Mouse (Mus musculus) G1E (cell line): ENCODE data around the gene Vmn1r42. TPM values are rescaled to one million over a fixed set of nuclear protein-coding genes. Genes with fewer than 3 reads are reported as not detected.
"Not testable (repeated sequence)": the region's sequence is repeated elsewhere in the genome, so short reads cannot be mapped to it uniquely, and the experiment has no call there.

ENCODE experiments used
- ATAC-seq: 2 replicates; pipeline ENCODE4 v1.8.0; 2016; ENCODE audit warnings: mild to moderate bottlenecking; ENCODE audit not compliant: insufficient number of reproducible peaks, poor library complexity, low FRiP score, severe bottlenecking; ENCODE audit errors: extremely low read depth
- DNase-seq: peaks from one replicate; pipeline ENCODE4 v3.0.0; 2012; ENCODE audit warnings: low spot score
- H3K27me3 ChIP-seq: 2 replicates; pipeline ENCODE4 v1.6.1; 2012; ENCODE audit warnings: mild to moderate bottlenecking, low read length, inconsistent platforms; ENCODE audit not compliant: insufficient read depth
- H3K36me3 ChIP-seq: replicated peaks from 2 replicates; pipeline ENCODE3; 2012; ENCODE audit warnings: mild to moderate bottlenecking, inconsistent platforms
- H3K4me1 ChIP-seq: 2 replicates; pipeline ENCODE4 v1.6.1; 2012; ENCODE audit warnings: low read depth, low read length, inconsistent platforms, mixed read lengths; ENCODE audit not compliant: insufficient read depth
- H3K4me3 ChIP-seq: 2 replicates; pipeline ENCODE4 v1.5.1; 2012; ENCODE audit warnings: low read depth, mild to moderate bottlenecking, inconsistent platforms, low read length, moderate library complexity, mixed read lengths
- H3K9me3 ChIP-seq: replicated peaks from 2 replicates; pipeline ENCODE4 v1.6.1; 2012; ENCODE audit warnings: inconsistent platforms
- CTCF ChIP-seq: IDR thresholded peaks from 2 replicates; pipeline ENCODE4 v1.5.1; 2012; ENCODE audit warnings: low read depth, low read length, inconsistent platforms, mixed read lengths
- GATA1 ChIP-seq: IDR thresholded peaks from 2 replicates; pipeline ENCODE4 v1.6.1; 2012; ENCODE audit warnings: borderline replicate concordance, low read length, inconsistent platforms, mixed read lengths
- GATA2 ChIP-seq: IDR thresholded peaks from 2 replicates; pipeline ENCODE4 v1.6.1; 2012; ENCODE audit warnings: low read depth, low read length, inconsistent platforms, borderline replicate concordance
- POLR2AphosphoS5 ChIP-seq: IDR thresholded peaks from 2 replicates; pipeline ENCODE4 v1.6.1; 2012; ENCODE audit warnings: low read depth, low read length, inconsistent platforms; ENCODE audit not compliant: insufficient replicate concordance
- TAL1 ChIP-seq: conservative IDR thresholded peaks from 2 replicates; pipeline ENCODE4 v1.6.1; 2012; ENCODE audit warnings: low read depth, low read length, inconsistent platforms, mixed read lengths
- polyA plus RNA-seq: library from polyadenylated mRNA; stranded (reverse); fragments of >175 nt; gene quantifications from 2 replicates; pipeline ENCODE4 v1.2.3, GENCODE M21; 2012
- total RNA-seq, 2 experiments: library from RNA; stranded (forward) in 1 of 2; stranded (reverse) in 1 of 2; fragments of 200-1000 nt in 1 of 2; fragments of >200 nt in 1 of 2; fragmentation: Nextera tagmentation in 1 of 2; gene quantifications; 2 replicates each; pipeline ENCODE4 v1.2.3; 2014 to 2017

The Vmn1r42 gene
- total RNA-seq (2014; fragmentation: Nextera tagmentation) (not detected in 2 replicates), total RNA-seq (2017) (0.11 and 0.12 TPM in 2 replicates), polyA plus RNA-seq (not detected in 2 replicates)

DNA sequence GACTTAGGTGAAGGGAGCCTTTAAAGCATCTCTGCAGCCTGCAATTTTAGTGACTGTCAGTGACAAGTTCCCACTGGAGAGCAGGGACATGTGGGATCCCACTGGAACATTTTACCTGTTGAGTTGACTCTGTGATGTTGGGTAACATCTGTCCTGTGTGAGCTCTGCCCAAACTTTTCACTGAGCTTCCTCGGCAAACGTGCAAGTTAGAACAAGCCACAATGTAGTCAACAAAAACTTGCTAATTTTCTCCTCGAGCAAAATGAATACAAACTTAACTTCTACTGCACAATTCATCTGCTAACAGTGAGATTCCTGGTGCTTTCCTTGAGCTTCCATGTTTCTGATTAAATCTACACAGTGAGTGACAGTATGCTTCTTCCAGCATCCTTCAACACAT, at the start of gene Vmn1r42, which contains the start of gene Vmn1r43:
Gene Vmn1r42, minus strand, starts transcription at position 101 of the 400 bp plus-strand sequence.
Gene Vmn1r43, minus strand, starts transcription at position 101 of the 400 bp plus-strand sequence.
- H3K36me3 ChIP-seq, H3K9me3 ChIP-seq, H3K27me3 ChIP-seq, ATAC-seq, H3K4me1 ChIP-seq, DNase-seq, H3K4me3 ChIP-seq: not testable (repeated sequence)

DNA sequence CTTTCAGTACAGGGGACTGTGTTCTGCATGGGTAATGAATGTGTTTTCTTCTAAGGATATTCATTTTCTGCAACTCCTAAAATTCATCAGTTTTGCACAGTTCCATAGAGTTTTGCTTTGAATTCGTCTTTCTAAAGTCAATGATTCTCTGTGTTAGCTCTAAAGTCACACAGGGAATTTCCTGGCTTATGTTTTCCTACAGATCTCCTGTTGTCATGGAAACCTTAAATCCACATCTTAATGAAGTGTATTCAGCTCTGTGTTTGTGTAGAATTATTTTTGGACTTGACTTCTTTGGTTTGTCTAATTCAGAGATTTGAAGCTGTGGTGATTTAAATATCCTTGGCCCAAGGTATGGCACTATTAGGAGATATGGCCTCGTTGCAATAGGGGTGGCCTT, 7.6 kb upstream of the Vmn1r42 start:
- no peaks in the 10 kb centered on the region for H3K36me3 ChIP-seq
- no peaks in the 10 kb centered on the region for H3K27me3 ChIP-seq
- no peaks in the 10 kb centered on the region for H3K9me3 ChIP-seq
- no peak for TF ChIP-seq CTCF
- TF ChIP-seq TAL1, result no peak
- TF ChIP-seq GATA2, result no peak
- no peak for TF ChIP-seq GATA1
- no peak for TF ChIP-seq POLR2AphosphoS5
- ATAC-seq, result no peak
- H3K4me3 ChIP-seq, result no peak overlapping the region
- no peak for DNase-seq
- H3K4me1 ChIP-seq, result no peaks in the 10 kb centered on the region

DNA sequence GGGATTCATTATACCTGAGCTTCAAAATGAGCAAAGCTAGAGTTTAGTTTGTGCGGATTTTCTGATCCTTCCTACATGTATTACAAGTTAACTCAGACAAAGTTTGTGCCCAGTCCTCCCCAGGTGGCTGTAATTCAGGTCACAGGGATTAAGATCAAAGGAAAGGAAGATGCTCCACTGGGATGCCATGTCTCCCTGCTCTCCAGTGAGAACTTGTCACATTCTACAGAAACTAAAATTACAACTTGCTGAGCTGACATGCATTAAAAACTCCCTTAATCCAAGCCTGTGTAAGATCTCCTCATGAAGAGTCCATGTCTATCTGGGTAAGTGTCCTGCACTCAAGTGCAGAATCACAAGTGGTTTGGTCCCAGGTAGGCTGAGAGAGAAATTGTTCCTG, 7.1 kb upstream of the Vmn1r42 start, which contains the start of gene Vmn1r44:
Gene Vmn1r44, plus strand, starts transcription at position 301 of the 400 bp plus-strand sequence.
- no peaks in the 10 kb centered on the region for H3K9me3 ChIP-seq
- DNase-seq (no peak), ATAC-seq (no peak)
- TF ChIP-seq POLR2AphosphoS5 (no peak), TAL1 (no peak), GATA1 (no peak), CTCF (no peak), GATA2 (no peak)
- H3K36me3 ChIP-seq, result no peaks in the 10 kb centered on the region
- no peak within 1 kb of the TSS for H3K4me3 ChIP-seq
- no peaks in the 10 kb centered on the region for H3K27me3 ChIP-seq
- H3K4me1 ChIP-seq, result no peaks in the 10 kb centered on the region

DNA sequence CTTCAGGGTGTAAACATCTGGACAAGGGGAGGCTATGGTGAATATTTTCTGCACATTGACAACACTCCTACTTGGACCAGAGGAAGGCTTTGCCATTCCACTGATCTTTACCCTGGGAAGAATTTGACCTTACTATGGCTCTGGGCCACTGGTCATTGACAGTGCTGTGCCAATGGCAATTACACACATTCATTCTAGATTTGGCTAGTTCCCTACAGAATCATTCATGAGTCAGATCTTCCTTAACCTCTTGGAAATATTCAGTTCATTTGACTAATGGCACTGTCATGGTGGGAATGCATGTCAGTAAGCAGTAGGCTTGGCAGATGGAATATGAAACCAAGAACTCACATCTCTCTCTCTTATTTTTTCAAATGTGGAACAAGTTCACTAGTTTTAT, 4.7 kb upstream of the Vmn1r42 start:
- Histone ChIP-seq H3K27me3 (no peaks in the 10 kb centered on the region), H3K4me3 (no peak overlapping the region), H3K9me3 (no peaks in the 10 kb centered on the region), H3K36me3 (no peaks in the 10 kb centered on the region), H3K4me1 (no peaks in the 10 kb centered on the region)
- TF ChIP-seq GATA2, result no peak
- TF ChIP-seq POLR2AphosphoS5, result no peak
- TF ChIP-seq CTCF, result no peak
- TF ChIP-seq GATA1, result no peak
- TF ChIP-seq TAL1, result no peak
- DNase-seq, result no peak
- no peak for ATAC-seq

DNA sequence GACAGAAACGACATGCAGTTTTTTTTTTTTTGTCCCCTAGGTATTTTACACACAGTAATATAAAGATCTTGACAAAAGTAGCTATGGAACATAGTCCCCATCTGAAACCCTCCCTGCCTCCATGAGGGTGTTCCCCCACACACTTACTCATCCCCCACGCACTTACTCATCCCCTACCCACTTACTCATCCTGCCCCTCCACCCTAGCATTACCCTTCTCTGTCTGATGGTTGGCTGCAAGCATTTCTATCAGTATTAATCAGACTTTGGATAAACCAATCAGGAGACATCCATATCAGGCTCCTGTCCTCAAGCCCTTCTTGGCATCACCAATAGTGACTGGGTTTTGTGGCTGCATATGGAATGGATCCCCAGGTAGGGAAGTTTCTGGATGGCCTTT, 750 bp upstream of the Vmn1r42 start:
- DNase-seq (no peak), ATAC-seq (no peak)
- no peak overlapping the region for H3K4me3 ChIP-seq
- H3K9me3 ChIP-seq, result no peaks in the 10 kb centered on the region
- TF ChIP-seq CTCF (no peak), TAL1 (no peak), POLR2AphosphoS5 (no peak), GATA1 (no peak), GATA2 (no peak)
- no peaks in the 10 kb centered on the region for H3K4me1 ChIP-seq
- H3K36me3 ChIP-seq, result no peaks in the 10 kb centered on the region
- no peaks in the 10 kb centered on the region for H3K27me3 ChIP-seq

DNA sequence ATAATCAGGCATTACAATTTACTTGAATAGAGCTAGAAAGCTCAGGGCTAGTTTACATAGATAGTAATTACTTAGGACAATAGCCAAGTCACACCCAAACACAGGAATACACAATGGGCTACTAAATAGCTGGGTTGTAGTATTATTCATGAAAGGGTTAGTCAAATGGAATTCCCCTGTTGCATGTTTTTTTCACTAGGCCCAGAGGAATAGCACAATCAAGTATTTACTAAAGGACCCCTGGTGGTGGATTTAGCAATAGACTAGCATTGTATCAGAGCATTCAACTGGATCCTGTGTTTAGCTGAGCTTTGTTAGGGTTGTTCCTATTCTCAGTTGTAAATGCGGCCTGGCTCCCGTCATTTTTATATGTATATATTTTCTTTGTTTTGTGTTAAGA, 8.2 kb downstream of the Vmn1r42 start:
- no peak for TF ChIP-seq GATA1
- no peak for TF ChIP-seq POLR2AphosphoS5
- TF ChIP-seq TAL1, result no peak
- no peak for TF ChIP-seq CTCF
- no peak for TF ChIP-seq GATA2

DNA sequence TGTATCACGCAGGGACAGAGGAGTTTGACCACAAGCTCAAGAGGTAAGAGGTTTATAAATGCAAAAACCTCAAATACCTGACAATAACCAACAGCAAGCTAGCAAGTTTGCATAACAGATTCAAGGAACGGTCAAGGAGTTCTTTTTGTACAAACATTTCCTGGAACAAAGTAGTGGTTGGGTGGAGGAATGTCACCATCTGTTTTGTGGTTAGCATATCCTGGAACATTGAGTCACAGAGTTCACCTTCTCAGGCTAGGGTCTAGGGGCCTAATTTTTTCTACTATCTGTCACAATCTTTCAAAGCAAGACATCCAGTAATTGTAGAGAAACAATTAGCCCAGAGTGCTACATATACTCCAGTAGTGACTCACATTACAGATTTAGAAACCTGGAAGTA, 8.9 kb downstream of the Vmn1r42 start:
- Histone ChIP-seq H3K36me3 (no peaks in the 10 kb centered on the region), H3K27me3 (0 out of 2 replicates have a peak, but pooled peaks cover 2% of the 10 kb centered on the region), H3K4me1 (no peaks in the 10 kb centered on the region), H3K4me3 (no peak overlapping the region), H3K9me3 (no peaks in the 10 kb centered on the region)
- DNase-seq, result no peak
- ATAC-seq, result no peak
- TF ChIP-seq GATA2 (no peak), POLR2AphosphoS5 (no peak), TAL1 (no peak), CTCF (no peak), GATA1 (no peak)

More for the DNA sequence above, 8.2 kb downstream of the Vmn1r42 start:
- H3K36me3 ChIP-seq, result no peaks in the 10 kb centered on the region
- H3K4me3 ChIP-seq, result no peak overlapping the region
- 0 out of 2 replicates have a peak, but pooled peaks cover 2% of the 10 kb centered on the region for H3K27me3 ChIP-seq
- ATAC-seq, result no peak
- H3K4me1 ChIP-seq, result no peaks in the 10 kb centered on the region
- H3K9me3 ChIP-seq, result no peaks in the 10 kb centered on the region
- no peak for DNase-seq
